Mouse (Mus musculus): ENCODE results near the gene Slc35c1.

Slc35c1 gene

DNA sequence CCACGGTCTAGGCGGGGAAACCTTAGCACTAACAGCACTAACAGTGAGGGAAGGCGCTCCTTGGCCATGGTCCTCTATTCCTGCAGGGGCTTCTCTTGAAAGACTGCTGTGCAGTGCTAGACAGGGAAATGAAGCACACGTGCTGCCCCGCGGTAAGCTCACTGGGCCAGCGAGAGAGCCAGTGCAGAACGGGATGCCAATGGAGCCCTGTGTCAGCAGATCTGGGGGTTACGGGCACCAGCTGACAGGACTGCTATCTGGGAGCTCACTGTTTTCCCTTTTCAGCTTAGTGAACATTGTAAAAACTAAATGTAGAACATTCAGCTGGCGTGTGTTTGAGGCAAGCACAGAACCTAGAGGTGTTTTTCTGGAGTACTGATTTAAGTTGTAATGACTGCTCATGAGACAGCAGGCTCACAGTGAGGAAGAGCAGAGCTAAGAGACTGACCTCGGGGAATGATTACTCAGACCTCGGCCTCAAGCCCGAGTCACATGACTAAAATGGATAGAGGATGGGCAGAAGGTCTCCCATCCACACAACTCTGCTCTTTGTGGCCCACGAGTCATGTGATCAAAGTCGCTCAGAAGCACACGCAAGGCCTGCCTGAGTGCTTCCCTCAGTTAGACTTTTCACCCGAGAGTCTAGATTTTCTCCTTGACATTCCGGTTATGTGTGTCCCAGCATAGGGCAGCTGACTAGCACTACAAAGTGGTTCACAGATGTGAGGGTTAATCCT, 51.9 kb downstream of the Slc35c1 start:
- no peak for DNase-seq (ENCODE audit: low read depth in 1 of 2, low spot score in 2 of 2)

DNA sequence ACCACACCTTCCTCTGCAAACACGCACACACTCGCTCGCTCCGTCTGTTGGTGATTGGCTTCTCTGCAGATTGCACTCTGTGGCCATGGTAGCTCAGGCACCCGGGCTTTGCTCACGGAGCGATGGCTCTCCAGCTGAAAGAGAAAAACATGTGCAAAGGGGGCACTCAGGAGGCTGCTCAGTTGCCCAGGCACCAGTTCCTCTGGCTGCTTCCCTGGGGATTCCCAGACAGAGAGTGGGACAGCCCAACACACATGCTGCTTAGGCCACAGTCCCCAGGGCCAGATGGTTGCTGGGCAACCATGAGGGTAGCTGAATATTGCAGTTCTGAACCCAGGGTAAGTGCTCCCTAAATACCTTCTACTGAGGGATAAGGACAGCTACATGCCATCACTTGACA, 54.7 kb downstream of the Slc35c1 start:
- no peak for DNase-seq (ENCODE audit: low read depth in 1 of 2, low spot score in 2 of 2)

DNA sequence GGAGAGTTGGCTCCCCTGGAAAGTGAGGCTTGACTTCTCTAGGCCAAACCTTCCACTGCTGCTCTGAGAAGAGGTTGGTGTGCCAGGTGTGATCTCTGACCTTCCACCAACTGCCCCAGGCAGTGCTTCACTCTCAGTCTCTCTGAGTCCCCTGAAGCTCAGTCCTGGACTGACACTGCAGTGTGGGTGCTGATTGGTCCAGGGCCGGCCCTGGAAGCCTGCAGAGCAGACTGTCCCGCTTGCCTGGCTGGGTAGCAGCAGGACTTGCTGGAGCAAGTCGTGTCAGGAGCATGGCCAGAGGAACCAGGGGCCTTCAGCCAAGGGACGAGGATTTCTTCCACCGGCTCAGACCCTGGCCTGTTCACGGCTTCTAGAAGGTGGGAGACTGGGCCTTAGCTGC, 55.6 kb downstream of the Slc35c1 start:
- DNase-seq (ENCODE audit: low read depth in 1 of 2, low spot score in 2 of 2), result no peak

DNA sequence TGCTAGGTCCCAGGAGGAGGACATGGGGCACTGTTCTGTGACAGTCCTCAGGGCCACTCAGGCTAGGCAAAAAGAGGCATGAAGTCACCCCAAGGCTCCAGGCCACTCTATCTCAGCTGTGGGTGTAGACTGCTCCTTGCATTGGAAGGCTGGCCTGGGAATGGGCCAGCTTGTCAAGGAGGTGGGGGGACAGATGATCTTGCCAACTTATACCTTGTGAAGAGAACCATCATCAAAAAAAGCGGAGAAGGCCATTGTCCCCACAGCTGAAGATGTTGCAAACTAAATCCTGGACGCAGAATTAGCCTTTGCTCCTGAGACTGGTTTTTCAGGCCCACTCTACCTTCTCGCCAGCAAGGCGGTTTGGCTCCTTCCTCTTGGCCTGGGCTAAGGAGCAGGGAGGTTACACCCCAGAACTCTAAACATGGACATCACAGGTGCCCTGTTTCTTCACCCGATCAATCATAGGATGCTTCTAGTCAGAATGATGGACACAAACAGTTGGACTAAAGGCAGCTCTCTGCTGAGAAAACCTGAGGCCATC, 56.5 kb downstream of the Slc35c1 start:
- no peak for DNase-seq (ENCODE audit: low read depth in 1 of 2, low spot score in 2 of 2)
